Mouse (Mus musculus) kidney, adult 2 months (tissue): ENCODE data around the gene Tyk2. TPM values are rescaled to one million over a fixed set of nuclear protein-coding genes. Genes with fewer than 3 reads are reported as not detected.

ENCODE experiments used
- DNase-seq: peaks from one replicate; pipeline ENCODE4 v3.0.0; 2021
- H3K27ac ChIP-seq: fragments of 200-500 bp; 2 replicates; pipeline ENCODE4 v1.5.1; 2012; ENCODE audit warnings: low read depth, low read length, control low read depth, inconsistent platforms; ENCODE audit not compliant: insufficient read depth
- H3K27me3 ChIP-seq: fragments of 200-500 bp; replicated peaks from 2 replicates; pipeline ENCODE4 v1.6.1; 2012; ENCODE audit warnings: mild to moderate bottlenecking, moderate library complexity, low read length, inconsistent platforms; ENCODE audit not compliant: control insufficient read depth, insufficient read depth
- H3K36me3 ChIP-seq: fragments of 200-500 bp; 2 replicates; pipeline ENCODE4 v1.6.1; 2012; ENCODE audit warnings: mild to moderate bottlenecking, moderate library complexity, low read length, inconsistent platforms; ENCODE audit not compliant: control insufficient read depth, insufficient read depth
- H3K4me1 ChIP-seq: fragments of 200-500 bp; 2 replicates; pipeline ENCODE4 v1.6.1; 2011; ENCODE audit warnings: low read length; ENCODE audit not compliant: control insufficient read depth, insufficient read depth
- H3K4me3 ChIP-seq: fragments of 200-500 bp; 2 replicates; pipeline ENCODE4 v1.5.1; 2011; ENCODE audit warnings: mild to moderate bottlenecking, low read depth, low read length, control low read depth; ENCODE audit not compliant: insufficient read depth
- CTCF ChIP-seq: fragments of 200-500 bp; conservative IDR thresholded peaks from 2 replicates; pipeline ENCODE4 v1.5.1; 2011; ENCODE audit warnings: low read depth, mild to moderate bottlenecking, control low read depth, low read length, moderate library complexity, mixed read lengths; ENCODE audit not compliant: insufficient read depth, insufficient read length
- POLR2A ChIP-seq: fragments of 200-500 bp; IDR thresholded peaks from one replicate; pipeline ENCODE4 v1.6.1; 2011; ENCODE audit warnings: low read depth, low read length, control low read depth
- WGBS: fragments of 180-500 bp; shearing (Covaris S2); methylation state at CpG from one replicate; pipeline ENCODE4 v1.1.7; 2018; 5-methylcytosine and 5-hydroxymethylcytosine counted together
- polyA plus RNA-seq: library from polyadenylated mRNA; depleted of rRNA; stranded (reverse); fragments of >200 nt; gene quantifications from 2 replicates; pipeline ENCODE4 v1.2.3, GENCODE M21; 2012

The Tyk2 gene
- polyA plus RNA-seq, 1 experiment, result 17.0 TPM

- no peak for DNase-seq
- no peak for TF ChIP-seq POLR2A
- TF ChIP-seq CTCF, result no peak
- Histone ChIP-seq H3K36me3 (no peaks in the 10 kb centered on the region), H3K27me3 (no peaks in the 10 kb centered on the region), H3K27ac (no peak overlapping the region), H3K4me3 (no peak overlapping the region), H3K4me1 (peaks cover 4% of the 10 kb centered on the region; the same call in 1 of the 2 replicates)
- 98% methylated on average over 9 of the region's 9 CpGs for WGBS
Measured at GRCm38 (mm10) chr9:21093423-21093822, 37.6 kb downstream of the Tyk2 start.

- TF ChIP-seq CTCF, result no peak
- TF ChIP-seq POLR2A, result no peak
- H3K4me1 ChIP-seq, result peaks cover 4% of the 10 kb centered on the region; the same call in 1 of the 2 replicates
- H3K27ac ChIP-seq, result peak within 1 kb of the TSS; percentile 68
- 0 out of 2 replicates have a peak, but pooled peaks cover 1% of the 10 kb centered on the region for H3K36me3 ChIP-seq
- peak within 1 kb of the TSS; percentile 78 for H3K4me3 ChIP-seq
- WGBS, result under 1% methylated on average over 54 of the region's 54 CpGs
- H3K27me3 ChIP-seq, result no peaks in the 10 kb centered on the region
- DNase-seq, result peak; percentile 99
Measured at GRCm38 (mm10) chr9:21091707-21092320, 39.2 kb downstream of the Tyk2 start, which contains the start of the genes Gm38431 and Raver1. TSS of gene Gm38431 (minus strand) at chr9:21091997. TSS of gene Raver1 (minus strand) at chr9:21092008.

GRCm38 (mm10) chr9:21090972-21091706 is 39.9 kb downstream of the Tyk2 start:
- peaks cover 4% of the 10 kb centered on the region; the same call in 1 of the 2 replicates for H3K4me1 ChIP-seq
- 0 out of 2 replicates have a peak, but pooled peaks cover 1% of the 10 kb centered on the region for H3K36me3 ChIP-seq
- no peak for DNase-seq
- TF ChIP-seq CTCF, result no peak
- TF ChIP-seq POLR2A, result no peak
- peak overlapping the region; percentile 78 for H3K4me3 ChIP-seq
- H3K27ac ChIP-seq, result peak overlapping the region; percentile 52
- H3K27me3 ChIP-seq, result no peaks in the 10 kb centered on the region
- WGBS, result 1% methylated on average over 24 of the region's 24 CpGs

GRCm38 (mm10) chr9:21090537-21090936 is 40.5 kb downstream of the Tyk2 start:
- no peak for DNase-seq
- 0 out of 2 replicates have a peak, but pooled peaks cover 3% of the 10 kb centered on the region for H3K36me3 ChIP-seq

GRCm38 (mm10) chr9:21083324-21083723 is 47.7 kb downstream of the Tyk2 start:
- H3K36me3 ChIP-seq, result peaks cover 7% of the 10 kb centered on the region
- 70% methylated on average over 3 of the region's 3 CpGs for WGBS

More at GRCm38 (mm10) chr9:21090537-21090936, 40.5 kb downstream of the Tyk2 start:
- no peaks in the 10 kb centered on the region for H3K27me3 ChIP-seq
- H3K27ac ChIP-seq, result no peak overlapping the region
- no peak for TF ChIP-seq POLR2A
- TF ChIP-seq CTCF, result no peak
- peak overlapping the region; percentile 78 for H3K4me3 ChIP-seq
- WGBS, result 76% methylated on average over 1 of the region's 1 CpGs
- peaks cover 4% of the 10 kb centered on the region; the same call in 1 of the 2 replicates for H3K4me1 ChIP-seq

GRCm38 (mm10) chr9:21081127-21081526 is 49.9 kb downstream of the Tyk2 start:
- WGBS, result 80% methylated on average over 9 of the region's 9 CpGs
- no peak for TF ChIP-seq POLR2A
- TF ChIP-seq CTCF, result no peak
- Histone ChIP-seq H3K27ac (no peak overlapping the region), H3K27me3 (no peaks in the 10 kb centered on the region), H3K4me3 (no peak overlapping the region), H3K4me1 (no peaks in the 10 kb centered on the region), H3K36me3 (peaks cover 6% of the 10 kb centered on the region)
- DNase-seq, result no peak

More at GRCm38 (mm10) chr9:21083324-21083723, 47.7 kb downstream of the Tyk2 start:
- no peak for TF ChIP-seq POLR2A
- TF ChIP-seq CTCF, result no peak
- Histone ChIP-seq H3K4me1 (no peaks in the 10 kb centered on the region), H3K4me3 (no peak overlapping the region), H3K27me3 (no peaks in the 10 kb centered on the region), H3K27ac (no peak overlapping the region)
- DNase-seq, result no peak

- TF ChIP-seq POLR2A, result no peak
- no peak for TF ChIP-seq CTCF
- H3K27ac ChIP-seq, result no peak overlapping the region
- H3K36me3 ChIP-seq, result peaks cover 5% of the 10 kb centered on the region
- no peaks in the 10 kb centered on the region for H3K27me3 ChIP-seq
- H3K4me1 ChIP-seq, result peaks cover 4% of the 10 kb centered on the region; the same call in 1 of the 2 replicates
- H3K4me3 ChIP-seq, result no peak overlapping the region
- no peak for DNase-seq
- 81% methylated on average over 3 of the region's 3 CpGs for WGBS
Measured at GRCm38 (mm10) chr9:21075625-21076024, 55.4 kb downstream of the Tyk2 start.
